Mouse (Mus musculus) ES-E14 (cell line): ENCODE data around the gene Snrpc.

ENCODE experiments used
- CHD2 ChIP-seq: IDR thresholded peaks from 2 replicates; pipeline ENCODE4 v1.6.1; 2014; ENCODE audit warnings: mild to moderate bottlenecking, low read depth, low read length, inconsistent platforms
- HCFC1 ChIP-seq: IDR thresholded peaks from 2 replicates; pipeline ENCODE4 v1.6.1; 2012; ENCODE audit warnings: low read length, inconsistent platforms, borderline replicate concordance; ENCODE audit not compliant: insufficient read depth
- MAFK ChIP-seq: IDR thresholded peaks from 2 replicates; pipeline ENCODE4 v1.6.1; 2014; ENCODE audit warnings: mild to moderate bottlenecking, low read depth, low read length, inconsistent platforms; ENCODE audit not compliant: insufficient read depth
- ZC3H11A ChIP-seq: IDR thresholded peaks from 2 replicates; pipeline ENCODE4 v1.6.1; 2012; ENCODE audit warnings: low read depth, mild to moderate bottlenecking, inconsistent platforms, low read length, borderline replicate concordance

GRCm38 (mm10) chr17:27857649-27858475 is 19.9 kb downstream of the Snrpc start:
- TF ChIP-seq ZC3H11A (no peak), CHD2 (no peak), MAFK (no peak), HCFC1 (no peak)
